Mouse (Mus musculus): Measurements from ENCODE around the gene Kiz. TPM values are rescaled to one million over a fixed set of nuclear protein-coding genes. Genes with fewer than 3 reads are reported as not detected.

The Kiz gene
- total RNA-seq, 2 experiments from 2014 or later: 11.2 to 11.5 TPM

GRCm38 (mm10) chr2:147014101-147014886 is 158.6 kb downstream of the Kiz start:
- no peak for DNase-seq (ENCODE audit: low spot score in 2 of 2)
- intact Hi-C loops (cut with DNase I): no loop called here

Other genes with a start within 250 kb of the Kiz start
- gene Xrn2, start 157.1 kb downstream of the Kiz start, total RNA-seq (2021): 10 to 100 TPM; 44.7 to 45.5 TPM
- gene Nkx2-4, start 229.6 kb downstream of the Kiz start, total RNA-seq (2021): not detected

Data from left cerebral cortex, postnatal 14 days (tissue).